Mouse (Mus musculus): ENCODE results near the gene 5730480H06Rik.

Gene 5730480H06Rik

DNA sequence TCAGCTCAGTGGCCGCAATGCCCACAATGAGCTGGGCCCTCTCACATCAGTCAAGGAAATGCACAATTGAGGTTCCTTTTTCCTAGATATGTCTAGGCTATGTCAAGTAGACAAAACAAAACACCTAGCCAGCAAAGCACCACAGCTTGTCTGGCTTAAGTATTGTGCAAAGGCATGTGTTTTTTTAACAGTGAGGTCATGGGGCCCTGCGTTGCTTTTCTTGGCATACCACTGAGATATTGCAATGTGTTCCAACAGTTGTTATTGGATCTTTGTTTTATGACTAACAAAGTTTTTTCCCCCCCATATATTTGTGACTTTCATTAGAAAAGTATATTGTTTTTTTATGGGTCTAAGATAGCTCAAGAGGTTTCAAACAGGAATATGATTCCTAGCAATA, 92.0 kb downstream of the 5730480H06Rik start:
- no peak for DNase-seq (ENCODE audit: extremely low spot score, low read depth, low spot score)

- DNase-seq (ENCODE audit: extremely low spot score, low read depth, low spot score) = no peak
These were observed 94.2 kb downstream of the 5730480H06Rik start for GRCm38 (mm10) chr5:48421957-48422356.

DNA sequence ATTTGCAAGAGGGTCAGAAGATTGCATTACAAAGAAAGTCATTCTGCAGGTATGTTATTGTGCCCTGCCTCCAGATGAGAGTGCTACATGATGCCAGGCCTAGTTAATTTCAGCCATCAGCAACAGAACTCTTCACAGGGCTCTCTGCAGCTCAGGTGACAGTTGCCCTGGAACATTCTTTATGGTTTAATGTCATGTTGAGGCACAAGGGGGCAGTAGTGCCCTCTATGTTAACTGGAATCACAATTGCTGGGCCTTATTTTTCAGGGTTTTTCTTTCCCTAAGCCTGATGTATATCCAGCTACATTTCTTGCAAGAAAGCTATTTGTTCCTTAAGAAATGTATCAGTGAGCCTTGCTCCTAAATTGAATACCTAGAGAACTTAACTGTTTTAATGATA, 102.7 kb downstream of the 5730480H06Rik start:
- DNase-seq (ENCODE audit: extremely low spot score, low read depth, low spot score) = no peak

GRCm38 (mm10) chr5:48448888-48449287, 121.1 kb downstream of the 5730480H06Rik start:
- no peak for DNase-seq (ENCODE audit: extremely low spot score, low read depth, low spot score)

GRCm38 (mm10) chr5:48460221-48460620, 132.5 kb downstream of the 5730480H06Rik start:
- no peak for DNase-seq (ENCODE audit: extremely low spot score, low read depth, low spot score)

All from hindlimb bud, embryonic 11.5 days (tissue).